Mouse (Mus musculus) heart, embryonic 10.5 days (tissue): Measurements from ENCODE around the gene Zfp609. TPM values are rescaled to one million over a fixed set of nuclear protein-coding genes. Genes with fewer than 3 reads are reported as not detected.

Experiments
- DNase-seq: peaks from one replicate; pipeline ENCODE4 v3.0.0-alpha.2; 2017; ENCODE audit warnings: low spot score
- H3K27ac ChIP-seq: fragments of 300-500 bp; sonication (generic); 2 replicates; pipeline ENCODE4 v1.5.1; 2016; ENCODE audit warnings: mild to moderate bottlenecking
- H3K27me3 ChIP-seq: fragments of 300-500 bp; sonication (generic); 2 replicates; pipeline ENCODE4 v1.6.1; 2016; ENCODE audit warnings: mild to moderate bottlenecking; ENCODE audit not compliant: poor library complexity, insufficient read depth, severe bottlenecking
- H3K36me3 ChIP-seq: fragments of 300-500 bp; sonication (generic); 2 replicates; pipeline ENCODE4 v1.6.1; 2016; ENCODE audit warnings: mild to moderate bottlenecking, moderate library complexity
- H3K4me1 ChIP-seq: fragments of 300-500 bp; sonication (generic); 2 replicates; pipeline ENCODE4 v1.6.1; 2016; ENCODE audit warnings: mild to moderate bottlenecking
- H3K4me3 ChIP-seq: fragments of 300-500 bp; sonication (generic); 2 replicates; pipeline ENCODE4 v1.5.1; 2016; ENCODE audit warnings: mild to moderate bottlenecking, moderate library complexity
- H3K9me3 ChIP-seq: fragments of 300-500 bp; sonication (generic); 2 replicates; pipeline ENCODE4 v1.6.1; 2016; ENCODE audit warnings: mild to moderate bottlenecking, moderate library complexity
- WGBS: fragments of 180-500 bp; shearing (Covaris S2); methylation state at CpG from one replicate; pipeline ENCODE4 v1.1.7; 2016; 5-methylcytosine and 5-hydroxymethylcytosine counted together
- polyA plus RNA-seq: library from polyadenylated mRNA; unstranded; fragments of >200 nt; fragmentation: Nextera tagmentation; extraction: Ambion mirVana; gene quantifications from 2 replicates; pipeline ENCODE4 v1.2.1, GENCODE M21; 2016

The Zfp609 gene
- polyA plus RNA-seq, 1 experiment from 2014 or later = 7.7 TPM

DNA sequence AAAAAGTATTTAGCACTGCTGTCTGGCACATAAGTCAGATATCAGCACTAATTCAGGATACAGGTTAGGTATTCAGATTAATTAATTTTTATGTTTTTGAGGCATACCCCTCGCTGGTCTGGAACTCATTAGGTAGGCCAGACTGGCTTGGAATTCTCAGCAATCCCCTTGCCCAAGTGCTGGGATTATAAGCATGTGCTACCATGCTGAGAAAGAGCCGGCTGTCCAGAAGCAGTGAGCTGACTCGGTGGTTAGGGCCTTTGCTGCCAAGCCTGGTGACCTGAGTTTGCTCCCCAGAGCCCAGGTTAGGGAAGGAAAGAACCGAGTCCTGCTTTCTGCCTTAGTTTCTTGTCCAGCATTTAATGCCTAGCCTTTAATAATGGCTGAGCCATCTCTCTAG, 79.3 kb downstream of the Zfp609 start:
- H3K36me3 ChIP-seq = peaks cover 3% of the 10 kb centered on the region; the same call in 1 of the 2 replicates
- no peaks in the 10 kb centered on the region for H3K9me3 ChIP-seq
- no peak for DNase-seq
- H3K4me1 ChIP-seq = peaks cover 35% of the 10 kb centered on the region
- H3K4me3 ChIP-seq = no peak overlapping the region
- H3K27ac ChIP-seq = no peak overlapping the region
- WGBS = 74% methylated on average over 4 of the region's 4 CpGs
- H3K27me3 ChIP-seq = no peaks in the 10 kb centered on the region

DNA sequence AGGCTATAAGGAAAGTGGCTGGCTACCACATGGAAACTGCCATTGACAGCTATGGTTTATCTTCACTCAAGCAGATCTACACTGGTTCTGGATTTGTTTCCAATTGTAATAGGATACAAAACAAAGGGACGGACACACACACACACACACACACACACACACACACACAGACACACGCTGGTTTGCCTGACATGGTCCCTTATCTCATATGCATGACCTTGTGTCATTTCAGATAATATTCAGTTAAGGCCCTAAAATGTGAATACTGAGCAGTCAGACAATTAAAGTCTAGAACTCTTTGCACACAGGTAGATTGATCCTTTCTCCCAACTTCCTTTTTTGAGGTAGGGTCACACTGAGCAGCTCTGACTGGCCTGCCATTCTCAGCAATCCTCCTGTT, 80.9 kb downstream of the Zfp609 start:
- no peak overlapping the region for H3K27ac ChIP-seq
- 80% methylated on average over 2 of the region's 2 CpGs for WGBS
- no peak overlapping the region for H3K4me3 ChIP-seq
- no peak for DNase-seq
- no peaks in the 10 kb centered on the region for H3K27me3 ChIP-seq
- peaks cover 35% of the 10 kb centered on the region for H3K4me1 ChIP-seq
- peaks cover 3% of the 10 kb centered on the region; the same call in 1 of the 2 replicates for H3K36me3 ChIP-seq
- no peaks in the 10 kb centered on the region for H3K9me3 ChIP-seq

DNA sequence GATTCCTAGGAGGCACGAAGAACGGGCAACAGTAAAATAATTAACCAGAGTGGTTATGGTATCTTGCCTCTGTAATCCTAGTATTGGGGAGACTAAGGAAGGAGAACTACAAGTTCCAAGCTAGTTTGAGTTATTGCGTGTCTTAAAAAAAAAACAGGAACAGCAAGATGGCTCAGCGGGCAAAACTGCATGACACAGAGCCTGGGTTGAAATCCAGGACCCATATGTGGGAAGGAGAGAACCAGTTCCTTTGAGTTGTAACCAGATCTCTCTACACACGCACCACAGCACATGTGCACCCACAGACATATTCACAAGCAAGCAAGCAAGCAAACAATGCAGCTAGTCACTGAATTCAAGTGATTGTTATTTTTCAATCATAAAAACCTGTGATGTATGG, 81.9 kb downstream of the Zfp609 start:
- Histone ChIP-seq H3K27me3 (no peaks in the 10 kb centered on the region), H3K9me3 (no peaks in the 10 kb centered on the region), H3K27ac (peak overlapping the region; percentile 56; the same call in 1 of the 2 replicates), H3K36me3 (no peaks in the 10 kb centered on the region), H3K4me1 (peaks cover 35% of the 10 kb centered on the region), H3K4me3 (no peak overlapping the region)
- DNase-seq = no peak
- WGBS = 87% methylated on average over 5 of the region's 5 CpGs

DNA sequence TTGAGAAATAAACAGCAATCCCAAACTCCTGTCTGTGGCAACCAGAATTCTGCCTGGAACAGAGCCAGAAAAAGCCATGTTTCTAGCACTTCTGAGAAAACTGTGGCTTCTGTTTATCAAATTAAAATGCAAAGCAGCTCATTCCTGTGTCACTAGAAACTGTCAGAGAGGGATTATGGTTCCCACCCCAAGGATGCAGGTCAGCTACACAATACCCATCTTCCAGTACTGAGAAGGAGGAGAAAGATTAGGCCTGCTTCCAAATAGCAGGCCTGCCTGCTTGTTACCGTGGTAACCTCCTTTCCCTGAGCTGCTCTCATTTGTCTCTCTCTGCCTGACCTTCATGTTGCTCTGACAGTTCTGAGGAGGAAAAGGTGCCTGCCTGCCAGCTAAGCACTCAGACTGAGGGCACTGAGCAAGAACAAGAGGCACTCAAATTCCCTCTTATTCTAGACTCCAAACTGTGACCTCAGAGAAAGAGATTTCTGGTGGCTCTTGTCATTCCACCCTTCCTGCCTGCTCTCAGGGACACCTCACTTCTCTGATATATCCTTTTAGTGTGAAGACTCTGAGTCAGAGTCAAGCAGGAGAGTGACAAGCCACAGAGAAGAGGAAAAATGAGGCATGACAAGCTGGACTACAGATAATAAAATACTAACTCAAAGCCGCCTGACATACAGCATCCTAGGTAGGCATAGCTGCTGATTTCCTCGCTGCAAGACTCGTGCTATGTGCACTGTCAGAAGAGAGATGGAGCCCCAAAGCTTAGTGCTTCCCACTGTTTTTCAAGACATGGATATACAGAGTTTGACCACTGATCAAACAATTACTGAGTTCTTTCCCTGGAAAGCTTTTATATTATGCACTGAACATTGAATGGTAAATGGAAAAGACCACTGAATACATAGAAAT, 82.9 kb downstream of the Zfp609 start:
- WGBS = 29% methylated on average over 4 of the region's 4 CpGs
- Histone ChIP-seq H3K4me1 (peaks cover 35% of the 10 kb centered on the region), H3K9me3 (no peaks in the 10 kb centered on the region), H3K27ac (peak overlapping the region; percentile 44; the same call in 1 of the 2 replicates), H3K36me3 (0 out of 2 replicates have a peak, but pooled peaks cover 3% of the 10 kb centered on the region), H3K27me3 (no peaks in the 10 kb centered on the region), H3K4me3 (no peak overlapping the region)
- DNase-seq = peak; percentile 82

DNA sequence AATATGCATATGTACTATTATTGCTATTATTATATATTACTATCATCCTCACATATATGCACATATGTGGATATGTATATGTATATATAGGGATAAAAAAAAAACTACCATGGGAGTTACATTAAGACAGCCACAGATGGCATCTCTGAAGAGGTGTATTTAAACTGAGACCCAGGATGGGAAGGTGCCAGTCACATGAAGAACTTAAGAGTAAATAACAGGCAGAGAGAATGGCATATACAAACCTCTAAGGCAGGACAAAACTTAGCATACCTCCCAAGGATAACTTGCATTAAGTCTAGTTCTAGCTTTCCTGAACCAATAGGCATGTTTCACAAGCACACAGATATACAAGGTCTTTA, 83.6 kb downstream of the Zfp609 start:
- H3K4me1 ChIP-seq = peaks cover 35% of the 10 kb centered on the region
- H3K27ac ChIP-seq = no peak overlapping the region
- no peaks in the 10 kb centered on the region for H3K27me3 ChIP-seq
- no peaks in the 10 kb centered on the region for H3K9me3 ChIP-seq
- no peak for DNase-seq
- no peak overlapping the region for H3K4me3 ChIP-seq
- H3K36me3 ChIP-seq = 0 out of 2 replicates have a peak, but pooled peaks cover 3% of the 10 kb centered on the region

DNA sequence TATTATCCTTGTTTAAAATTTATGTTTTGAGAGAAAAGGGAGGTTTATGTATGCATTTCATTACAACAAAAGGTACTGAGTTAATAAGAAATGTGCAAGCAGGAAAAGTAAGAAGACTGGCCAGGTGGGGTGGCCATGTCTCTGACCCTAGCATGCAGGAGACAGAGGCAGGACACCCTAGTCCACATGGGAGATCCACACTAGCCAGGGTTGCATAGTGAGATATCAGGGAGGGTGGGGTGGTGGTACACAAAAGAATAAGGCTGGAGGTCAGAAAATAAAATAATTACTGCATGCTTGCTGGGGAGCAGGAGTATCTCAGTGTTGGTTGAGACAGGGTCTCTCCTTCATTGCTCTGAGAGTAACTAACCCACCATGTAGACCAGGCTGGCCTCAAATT, 84.0 kb downstream of the Zfp609 start:
- DNase-seq = no peak
- Histone ChIP-seq H3K4me3 (no peak overlapping the region), H3K4me1 (peaks cover 35% of the 10 kb centered on the region), H3K27me3 (no peaks in the 10 kb centered on the region), H3K27ac (no peak overlapping the region), H3K9me3 (no peaks in the 10 kb centered on the region), H3K36me3 (0 out of 2 replicates have a peak, but pooled peaks cover 6% of the 10 kb centered on the region)

DNA sequence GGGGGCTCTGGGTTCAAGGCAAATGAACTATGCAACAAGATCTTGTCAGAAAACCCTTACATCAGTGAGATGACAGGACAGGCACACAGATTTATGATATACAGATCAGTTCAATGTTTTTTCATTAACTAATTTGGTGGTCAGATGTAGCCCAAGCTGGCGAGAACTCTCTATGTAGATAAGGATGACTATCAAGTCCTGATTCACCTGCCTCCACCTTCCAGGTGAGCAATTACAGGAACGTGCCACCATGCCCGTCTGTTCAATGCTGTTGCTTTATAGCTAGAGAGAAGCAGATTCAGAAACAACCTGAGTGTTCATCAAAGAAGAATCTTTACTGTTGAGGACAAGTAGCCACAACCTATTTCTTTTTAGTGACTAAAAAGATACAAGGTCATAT, 84.6 kb downstream of the Zfp609 start:
- Histone ChIP-seq H3K4me1 (peaks cover 35% of the 10 kb centered on the region), H3K27ac (no peak overlapping the region), H3K27me3 (no peaks in the 10 kb centered on the region), H3K4me3 (no peak overlapping the region), H3K36me3 (0 out of 2 replicates have a peak, but pooled peaks cover 7% of the 10 kb centered on the region), H3K9me3 (no peaks in the 10 kb centered on the region)
- no peak for DNase-seq
- 86% methylated on average over 3 of the region's 3 CpGs for WGBS

DNA sequence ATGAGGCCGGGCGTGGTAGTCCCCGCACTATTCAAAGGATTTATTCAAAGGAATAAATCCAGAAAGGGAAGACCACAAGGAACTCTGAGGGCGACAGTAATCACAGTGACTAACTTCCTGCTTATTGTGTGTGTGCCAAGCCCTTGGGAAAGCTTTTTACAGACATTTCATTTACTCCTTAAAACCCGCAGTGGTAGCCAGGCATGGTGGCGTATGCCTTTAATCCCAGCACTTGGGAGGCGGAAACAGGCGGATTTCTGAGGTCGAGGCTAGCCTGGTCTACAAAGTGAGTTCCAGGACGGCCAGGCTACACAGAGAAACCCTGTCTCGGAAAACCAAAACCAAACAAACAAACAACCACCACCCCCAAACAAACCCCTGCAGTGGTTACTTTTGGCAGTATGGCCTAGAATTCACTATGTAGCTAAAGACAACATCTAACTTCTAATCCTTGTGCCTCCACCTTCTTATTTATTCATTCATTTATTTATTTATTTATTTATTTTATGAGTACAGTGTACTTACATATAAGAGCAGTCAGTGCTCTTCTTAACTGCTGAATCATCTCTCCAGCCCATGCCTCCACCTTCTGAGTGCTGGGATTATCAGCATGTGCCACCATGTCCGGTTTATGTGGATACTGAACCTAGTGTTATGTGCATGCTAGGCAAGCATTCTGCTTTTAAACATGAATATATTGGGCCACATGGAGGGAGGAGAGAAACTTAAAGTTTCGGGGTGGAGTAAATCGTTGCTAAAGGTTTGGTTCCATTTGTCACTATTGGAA, 86.1 kb downstream of the Zfp609 start:
- H3K4me3 ChIP-seq = no peak overlapping the region
- DNase-seq = no peak
- 87% methylated on average over 14 of the region's 14 CpGs for WGBS
- no peaks in the 10 kb centered on the region for H3K27me3 ChIP-seq
- H3K9me3 ChIP-seq = no peaks in the 10 kb centered on the region
- 0 out of 2 replicates have a peak, but pooled peaks cover 7% of the 10 kb centered on the region for H3K36me3 ChIP-seq
- H3K4me1 ChIP-seq = peaks cover 30% of the 10 kb centered on the region
- H3K27ac ChIP-seq = no peak overlapping the region

DNA sequence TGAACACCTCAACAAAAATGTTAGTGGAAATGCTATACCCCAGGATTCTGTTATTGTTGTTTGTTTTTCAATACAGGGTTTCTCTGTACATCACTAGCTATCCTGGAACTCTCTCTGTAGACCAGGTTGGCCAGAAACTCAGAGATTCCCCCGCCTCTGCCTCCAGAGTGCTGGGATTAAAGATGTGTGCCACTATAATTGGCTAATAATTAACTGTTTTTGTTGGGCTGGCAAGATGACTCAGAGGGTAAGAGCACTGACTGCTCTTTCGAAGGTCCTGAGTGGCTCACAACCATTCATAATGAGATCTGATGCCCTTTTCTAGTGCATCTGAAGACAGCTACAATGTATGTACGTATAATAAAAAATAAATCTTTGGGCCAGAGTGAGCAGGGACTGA, 92.4 kb downstream of the Zfp609 start:
- no peak for DNase-seq
- 0 out of 2 replicates have a peak overlapping the region, but pooled peaks have one; percentile 23 for H3K27ac ChIP-seq

DNA sequence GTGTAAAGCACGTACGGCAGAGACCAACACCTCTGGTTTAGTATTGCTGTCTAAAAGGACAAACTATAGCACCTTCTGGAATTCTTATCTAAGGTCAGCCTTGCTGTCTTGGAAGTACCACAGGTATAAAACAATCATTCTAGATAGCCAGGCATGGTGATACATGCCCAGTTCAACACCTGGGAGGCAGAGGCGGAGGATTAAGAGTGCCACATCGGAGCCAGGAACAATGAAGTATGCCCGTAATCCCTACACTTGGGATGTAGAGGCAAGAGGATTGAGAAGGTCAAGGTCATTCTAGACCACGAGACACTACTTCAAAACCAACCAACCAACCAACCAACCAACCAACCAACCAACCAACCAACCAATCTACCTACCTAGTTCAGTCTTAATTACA, 98.8 kb downstream of the Zfp609 start:
- Histone ChIP-seq H3K36me3 (peaks cover 30% of the 10 kb centered on the region), H3K4me1 (peaks cover 26% of the 10 kb centered on the region)
- 93% methylated on average over 6 of the region's 6 CpGs for WGBS

More for the DNA sequence above, 92.4 kb downstream of the Zfp609 start:
- Histone ChIP-seq H3K4me3 (no peak overlapping the region), H3K4me1 (peaks cover 17% of the 10 kb centered on the region), H3K36me3 (peaks cover 24% of the 10 kb centered on the region), H3K9me3 (no peaks in the 10 kb centered on the region), H3K27me3 (no peaks in the 10 kb centered on the region)
- WGBS = 89% methylated on average over 3 of the region's 3 CpGs

DNA sequence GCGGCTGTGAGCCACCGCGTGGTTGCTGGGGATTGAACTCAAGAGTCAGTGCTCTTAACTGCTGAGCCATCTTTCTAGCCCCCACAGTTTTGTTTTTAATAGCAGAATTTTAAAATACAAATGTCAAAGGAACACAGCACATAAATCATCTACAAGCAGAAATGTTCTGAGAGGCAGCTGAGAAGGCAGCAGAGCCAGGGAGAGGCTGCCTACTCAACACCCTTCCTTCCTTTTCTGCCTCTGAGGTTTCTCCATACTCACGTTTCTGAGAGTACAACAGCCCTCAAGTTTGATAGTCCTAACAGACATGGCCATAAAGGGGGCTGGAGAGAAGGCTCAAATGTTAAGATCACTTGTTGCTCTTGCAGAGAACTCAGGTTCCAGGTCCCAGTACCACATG, 99.9 kb downstream of the Zfp609 start:
- no peak for DNase-seq
- Histone ChIP-seq H3K27me3 (no peaks in the 10 kb centered on the region), H3K9me3 (no peaks in the 10 kb centered on the region), H3K27ac (no peak overlapping the region), H3K4me3 (no peak overlapping the region), H3K4me1 (peaks cover 25% of the 10 kb centered on the region), H3K36me3 (peaks cover 28% of the 10 kb centered on the region)
- 86% methylated on average over 4 of the region's 4 CpGs for WGBS

More for the DNA sequence above, 98.8 kb downstream of the Zfp609 start:
- Histone ChIP-seq H3K9me3 (no peaks in the 10 kb centered on the region), H3K4me3 (no peak overlapping the region), H3K27ac (no peak overlapping the region), H3K27me3 (no peaks in the 10 kb centered on the region)
- DNase-seq = no peak

DNA sequence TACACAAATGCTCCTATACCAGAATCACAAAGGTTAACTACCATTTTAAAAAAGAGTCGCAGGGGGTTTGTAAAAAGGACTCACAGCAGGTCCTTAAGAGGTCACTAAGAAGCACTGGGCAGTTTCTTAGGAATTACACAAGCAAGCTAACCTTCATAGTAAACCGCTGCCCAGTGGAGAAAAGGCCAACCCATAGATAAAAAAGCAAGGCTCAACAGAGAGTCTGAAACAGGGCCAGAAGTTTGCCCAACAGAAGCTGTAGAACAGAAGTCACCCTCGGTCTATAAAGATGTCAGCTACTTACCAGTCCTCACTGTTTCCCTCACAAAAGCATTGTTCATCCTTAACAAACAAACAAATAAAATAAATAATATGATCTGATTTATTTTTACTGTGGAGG, 100.9 kb downstream of the Zfp609 start:
- H3K36me3 ChIP-seq = peaks cover 26% of the 10 kb centered on the region
- peaks cover 35% of the 10 kb centered on the region for H3K4me1 ChIP-seq
- no peak for DNase-seq
- H3K4me3 ChIP-seq = no peak overlapping the region
- no peaks in the 10 kb centered on the region for H3K27me3 ChIP-seq
- H3K9me3 ChIP-seq = no peaks in the 10 kb centered on the region
- 95% methylated on average over 3 of the region's 3 CpGs for WGBS
- no peak overlapping the region for H3K27ac ChIP-seq

DNA sequence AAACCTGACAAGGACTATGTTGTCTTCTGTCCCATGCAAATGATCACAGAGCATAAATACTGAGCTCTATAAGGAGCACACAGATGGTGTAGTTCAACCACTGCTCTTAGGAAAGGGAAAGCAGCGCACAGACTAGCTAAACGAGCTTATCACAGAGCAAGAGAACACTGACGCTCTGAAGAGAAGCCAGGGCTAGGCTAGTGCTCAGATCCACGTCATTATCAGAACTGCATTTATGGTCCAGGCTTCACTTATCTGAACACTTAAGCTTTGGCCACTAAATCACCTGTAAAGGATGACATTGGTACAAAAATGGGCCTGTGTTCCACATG, 102.1 kb downstream of the Zfp609 start:
- Histone ChIP-seq H3K9me3 (no peaks in the 10 kb centered on the region), H3K4me3 (no peak overlapping the region), H3K27me3 (no peaks in the 10 kb centered on the region), H3K27ac (peak overlapping the region; percentile 26; the same call in 1 of the 2 replicates), H3K4me1 (peaks cover 44% of the 10 kb centered on the region), H3K36me3 (peaks cover 20% of the 10 kb centered on the region; the same call in 1 of the 2 replicates)
- 27% methylated on average over 4 of the region's 4 CpGs for WGBS
- no peak for DNase-seq
